Mouse (Mus musculus) bone marrow, adult 2 months (tissue): ENCODE data around the gene Bbip1.

Source experiments
- CTCF ChIP-seq: fragments of 200-500 bp; IDR thresholded peaks from 2 replicates; pipeline ENCODE4 v1.5.1; 2011; ENCODE audit warnings: low read length, control low read depth; ENCODE audit not compliant: control insufficient read depth, insufficient read depth
- POLR2A ChIP-seq: fragments of 200-500 bp; IDR thresholded peaks from 2 replicates; pipeline ENCODE4 v1.6.1; 2011; ENCODE audit warnings: low read depth, mild to moderate bottlenecking, control low read depth, low read length, borderline replicate concordance; ENCODE audit not compliant: control insufficient read depth

DNA sequence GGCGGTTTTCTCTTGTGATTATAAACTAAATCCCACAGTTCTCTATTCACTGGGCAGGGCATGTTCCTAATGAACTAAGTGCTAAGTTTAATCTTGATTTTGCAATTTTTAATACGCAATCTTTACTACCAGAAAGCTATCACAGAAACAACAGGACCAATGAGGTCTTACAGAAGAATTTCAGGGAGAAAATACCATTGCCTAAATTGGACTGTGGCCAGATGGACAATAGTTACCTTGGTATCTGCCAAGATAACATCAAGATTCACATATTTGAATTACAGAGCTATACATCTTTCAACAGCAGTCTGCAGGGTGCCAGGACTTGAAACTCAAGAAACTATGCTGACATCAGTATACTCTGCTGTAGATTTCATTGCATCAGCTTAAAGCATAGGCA is 2.1 kb downstream of the Bbip1 start:
- no peak for TF ChIP-seq CTCF
- no peak for TF ChIP-seq POLR2A
